Mouse (Mus musculus) heart, postnatal 10 days (tissue): ENCODE data around the gene Gm28553. TPM values are rescaled to one million over a fixed set of nuclear protein-coding genes. Genes with fewer than 3 reads are reported as not detected.
"Not testable (repeated sequence)": the region's sequence is repeated elsewhere in the genome, so short reads cannot be mapped to it uniquely, and the experiment has no call there.

ENCODE experiments used
- DNase-seq, 2 experiments: peaks; one replicate each; pipeline ENCODE4 v3.0.0; 2021
- intact Hi-C: fragments of 180-260 bp; cut with DNase I; formaldehyde crosslinking; loops from one replicate; pipeline ENCODE4 v1.15.1; 2025
- total RNA-seq, 2 experiments: library from RNA; stranded (reverse); gene quantifications; 2 replicates each; pipeline ENCODE4 v1.2.3; 2021

Gm28553 gene
- total RNA-seq: not detected

DNA sequence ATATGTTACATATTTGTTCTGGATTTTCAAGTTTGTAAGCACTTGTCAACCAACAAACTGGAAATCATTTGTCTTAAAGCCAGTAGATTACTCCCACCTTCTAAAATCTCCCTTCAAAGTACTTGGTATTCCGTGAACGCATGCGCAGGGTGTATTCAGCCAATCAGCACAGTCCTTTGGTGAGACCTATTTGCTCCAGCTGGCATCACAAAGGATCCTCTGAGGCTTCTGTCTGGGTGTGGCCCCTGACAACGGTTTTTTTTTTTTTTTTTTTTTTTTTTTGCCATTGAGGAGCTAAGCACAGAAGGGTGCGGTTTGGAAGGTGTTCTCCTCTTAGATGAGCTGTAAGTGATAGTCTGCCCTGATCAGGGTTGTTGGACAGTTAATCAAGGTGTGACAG, at the start of gene Gm28553:
Gm28553 (plus strand) TSS at position 301 of the 400 bp plus-strand sequence.
- intact Hi-C loops, DNase-seq: not testable (repeated sequence)
